Mouse (Mus musculus) MEL (cell line): ENCODE data around the gene Ube2t. TPM values are rescaled to one million over a fixed set of nuclear protein-coding genes. Genes with fewer than 3 reads are reported as not detected.

Experiments used
- DNase-seq: peaks from one replicate; pipeline ENCODE4 v3.0.0; 2011; ENCODE audit warnings: low read depth, low spot score
- H3K27ac ChIP-seq: 2 replicates; pipeline ENCODE4 v1.5.1; 2012; ENCODE audit warnings: low read depth, mild to moderate bottlenecking, control low read depth, low read length, moderate library complexity; ENCODE audit not compliant: control insufficient read depth
- H3K27me3 ChIP-seq, 2 experiments: fragments of 150-350 bp in 1 of 2; sonication (generic) in 1 of 2; 2 replicates each; pipeline ENCODE4 v1.6.1; 2012; ENCODE audit warnings: low read length in 2 of 2, mild to moderate bottlenecking in 2 of 2, improper control_type of control experiment in 1 of 2, moderate library complexity in 1 of 2; ENCODE audit not compliant: insufficient read depth in 2 of 2, control insufficient read depth in 1 of 2
- H3K36me3 ChIP-seq, 2 experiments: 2 replicates each; pipeline ENCODE4 v1.6.1; 2012 to 2014; ENCODE audit warnings: low read length in 2 of 2, improper control_type of control experiment in 1 of 2, inconsistent platforms in 1 of 2, mild to moderate bottlenecking in 1 of 2; ENCODE audit not compliant: insufficient read depth in 2 of 2, control insufficient read depth in 1 of 2
- H3K4me1 ChIP-seq, 2 experiments: fragments of 150-350 bp in 1 of 2; sonication (generic) in 1 of 2; 2 replicates each; pipeline ENCODE4 v1.6.1; 2012; ENCODE audit warnings: low read length in 2 of 2, improper control_type of control experiment in 1 of 2, mild to moderate bottlenecking in 1 of 2; ENCODE audit not compliant: insufficient read depth in 2 of 2, control insufficient read depth in 1 of 2
- H3K4me3 ChIP-seq, 2 experiments: fragments of 150-350 bp in 1 of 2; sonication (generic) in 1 of 2; 2 replicates each; pipeline ENCODE4 v1.5.1; 2012; ENCODE audit warnings: low read depth in 2 of 2, low read length in 2 of 2, mild to moderate bottlenecking in 2 of 2, moderate library complexity in 2 of 2, control low read depth in 1 of 2, improper control_type of control experiment in 1 of 2; ENCODE audit not compliant: control insufficient read depth in 1 of 2, insufficient read depth in 1 of 2
- H3K79me2 ChIP-seq: 2 replicates; pipeline ENCODE4 v1.6.1; 2012; ENCODE audit warnings: mild to moderate bottlenecking, low read length, moderate library complexity; ENCODE audit not compliant: control insufficient read depth, poor library complexity, insufficient read depth
- H3K9ac ChIP-seq: 2 replicates; pipeline ENCODE4 v1.6.1; 2012; ENCODE audit warnings: low read depth, mild to moderate bottlenecking, control low read depth, low read length, moderate library complexity; ENCODE audit not compliant: control insufficient read depth, poor library complexity, severe bottlenecking
- H3K9me3 ChIP-seq: fragments of 150-350 bp; sonication (generic); replicated peaks from 2 replicates; pipeline ENCODE4 v1.6.1; 2012; ENCODE audit warnings: mild to moderate bottlenecking, low read length, improper control_type of control experiment, moderate library complexity; ENCODE audit not compliant: insufficient read depth
- BHLHE40 ChIP-seq: IDR thresholded peaks from 2 replicates; pipeline ENCODE4 v1.6.1; 2012; ENCODE audit warnings: low read depth, mild to moderate bottlenecking, inconsistent platforms, low read length, improper control_type of control experiment, borderline replicate concordance
- CHD1 ChIP-seq: IDR thresholded peaks from 2 replicates; pipeline ENCODE4 v1.6.1; 2012; ENCODE audit warnings: low read depth, mild to moderate bottlenecking, inconsistent platforms, low read length, improper control_type of control experiment
- E2F4 ChIP-seq: IDR thresholded peaks from 2 replicates; pipeline ENCODE4 v1.6.1; 2011; ENCODE audit warnings: low read depth, low read length, improper control_type of control experiment, borderline replicate concordance
- ELF1 ChIP-seq: IDR thresholded peaks from 2 replicates; pipeline ENCODE4 v1.6.1; 2014; ENCODE audit warnings: low read depth, mild to moderate bottlenecking, inconsistent platforms, low read length, improper control_type of control experiment, moderate library complexity
- EP300 ChIP-seq, 2 experiments: IDR thresholded peaks; 2 replicates each; pipeline ENCODE4 v1.6.1; 2011; ENCODE audit warnings: improper control_type of control experiment in 2 of 2, low read length in 2 of 2, low read depth in 1 of 2, mild to moderate bottlenecking in 1 of 2
- ETS1 ChIP-seq: IDR thresholded peaks from 2 replicates; pipeline ENCODE4 v1.6.1; 2012; ENCODE audit warnings: low read depth, mild to moderate bottlenecking, inconsistent platforms, low read length, improper control_type of control experiment, moderate library complexity
- GATA1 ChIP-seq: IDR thresholded peaks from 2 replicates; pipeline ENCODE4 v1.6.1; 2011; ENCODE audit warnings: low read depth, low read length, improper control_type of control experiment
- HCFC1 ChIP-seq: IDR thresholded peaks from 2 replicates; pipeline ENCODE4 v1.6.1; 2012; ENCODE audit warnings: low read depth, mild to moderate bottlenecking, inconsistent platforms, low read length, improper control_type of control experiment, moderate library complexity
- JUND ChIP-seq: IDR thresholded peaks from 2 replicates; pipeline ENCODE4 v1.6.1; 2011; ENCODE audit warnings: low read depth, mild to moderate bottlenecking, improper control_type of control experiment, low read length
- KAT2A ChIP-seq: conservative IDR thresholded peaks from 2 replicates; pipeline ENCODE4 v1.6.1; 2012; ENCODE audit warnings: low read depth, low read length, improper control_type of control experiment, inconsistent platforms
- MAX ChIP-seq: IDR thresholded peaks from 2 replicates; pipeline ENCODE4 v1.6.1; 2011; ENCODE audit warnings: low read length, improper control_type of control experiment
- MAZ ChIP-seq: IDR thresholded peaks from 2 replicates; pipeline ENCODE4 v1.6.1; 2012; ENCODE audit warnings: low read depth, mild to moderate bottlenecking, inconsistent platforms, low read length, improper control_type of control experiment
- MYB ChIP-seq: IDR thresholded peaks from 2 replicates; pipeline ENCODE4 v1.6.1; 2011; ENCODE audit warnings: mild to moderate bottlenecking, low read depth, low read length, improper control_type of control experiment
- MYC ChIP-seq: IDR thresholded peaks from 2 replicates; pipeline ENCODE4 v1.6.1; 2011; ENCODE audit warnings: low read depth, mild to moderate bottlenecking, low read length, improper control_type of control experiment, moderate library complexity
- NELFE ChIP-seq: IDR thresholded peaks from 2 replicates; pipeline ENCODE4 v1.6.1; 2011; ENCODE audit warnings: low read depth, low read length, improper control_type of control experiment
- NRF1 ChIP-seq: IDR thresholded peaks from 2 replicates; pipeline ENCODE4 v1.6.1; 2014; ENCODE audit warnings: low read depth, mild to moderate bottlenecking, inconsistent platforms, low read length, improper control_type of control experiment, moderate library complexity; ENCODE audit not compliant: poor library complexity, insufficient read depth, severe bottlenecking
- POLR2A ChIP-seq, 2 experiments: IDR thresholded peaks; 2 replicates each; pipeline ENCODE4 v1.6.1; 2011 to 2012; ENCODE audit warnings: low read length in 2 of 2, mild to moderate bottlenecking in 2 of 2, control low read depth in 1 of 2, improper control_type of control experiment in 1 of 2, low read depth in 1 of 2, moderate library complexity in 1 of 2; ENCODE audit not compliant: control insufficient read depth in 1 of 2, insufficient read depth in 1 of 2, poor library complexity in 1 of 2
- POLR2AphosphoS2 ChIP-seq: IDR thresholded peaks from 2 replicates; pipeline ENCODE4 v1.6.1; 2011; ENCODE audit warnings: low read length, improper control_type of control experiment
- POLR2AphosphoS5 ChIP-seq: IDR thresholded peaks from 2 replicates; pipeline ENCODE4 v1.6.1; 2012; ENCODE audit warnings: low read depth, borderline replicate concordance, mild to moderate bottlenecking, inconsistent platforms, low read length, moderate library complexity, mixed read lengths
- RAD21 ChIP-seq: IDR thresholded peaks from 2 replicates; pipeline ENCODE4 v1.6.1; 2011; ENCODE audit warnings: mild to moderate bottlenecking, low read depth, low read length, improper control_type of control experiment
- SIN3A ChIP-seq: IDR thresholded peaks from 2 replicates; pipeline ENCODE4 v1.6.1; 2012; ENCODE audit warnings: low read length, improper control_type of control experiment, inconsistent platforms
- TAL1 ChIP-seq: IDR thresholded peaks from 2 replicates; pipeline ENCODE4 v1.6.1; 2012; ENCODE audit warnings: mild to moderate bottlenecking, inconsistent platforms, low read length, moderate library complexity, mixed read lengths
- TBP ChIP-seq: IDR thresholded peaks from 2 replicates; pipeline ENCODE4 v1.8.0; 2011; ENCODE audit warnings: low read depth, low read length, improper control_type of control experiment
- TCF12 ChIP-seq: IDR thresholded peaks from 2 replicates; pipeline ENCODE4 v1.6.1; 2014; ENCODE audit warnings: low read depth, mild to moderate bottlenecking, inconsistent platforms, low read length, improper control_type of control experiment, moderate library complexity
- UBTF ChIP-seq: IDR thresholded peaks from 2 replicates; pipeline ENCODE4 v1.6.1; 2012; ENCODE audit warnings: low read depth, mild to moderate bottlenecking, inconsistent platforms, low read length, improper control_type of control experiment, moderate library complexity, borderline replicate concordance; ENCODE audit not compliant: insufficient read depth
- USF1 ChIP-seq: IDR thresholded peaks from 2 replicates; pipeline ENCODE4 v1.6.1; 2014; ENCODE audit warnings: low read depth, mild to moderate bottlenecking, inconsistent platforms, low read length, improper control_type of control experiment, moderate library complexity
- ZKSCAN1 ChIP-seq: IDR thresholded peaks from 2 replicates; pipeline ENCODE4 v1.6.1; 2012; ENCODE audit warnings: low read depth, mild to moderate bottlenecking, inconsistent platforms, low read length, improper control_type of control experiment, moderate library complexity
- ZMIZ1 ChIP-seq: IDR thresholded peaks from 2 replicates; pipeline ENCODE4 v1.6.1; 2012; ENCODE audit warnings: low read depth, mild to moderate bottlenecking, inconsistent platforms, low read length, improper control_type of control experiment, moderate library complexity
- ZNF384 ChIP-seq: IDR thresholded peaks from 2 replicates; pipeline ENCODE4 v1.6.1; 2012; ENCODE audit warnings: low read depth, mild to moderate bottlenecking, inconsistent platforms, low read length, improper control_type of control experiment
- polyA plus RNA-seq, 2 experiments: library from polyadenylated mRNA; stranded (reverse) in 1 of 2; unstranded in 1 of 2; fragments of >175 nt in 1 of 2; fragments of >200 nt in 1 of 2; gene quantifications; 2 replicates each; pipeline versions ENCODE4 v1.2.1 to v1.2.4; 2012; ENCODE audit warnings: low replicate concordance in 2 of 2, low read depth in 1 of 2; ENCODE audit not compliant: insufficient read length in 2 of 2, insufficient read depth in 1 of 2, missing spikeins in 1 of 2
- total RNA-seq: library from RNA; depleted of rRNA; stranded (reverse); fragments of 300-350 nt; gene quantifications from 2 replicates; pipeline ENCODE4 v1.2.3, GENCODE M21; 2012

Gene Ube2t
- total and polyA plus RNA-seq, 3 experiments: 14.4 to 23.1 TPM; not detected in 1

DNA sequence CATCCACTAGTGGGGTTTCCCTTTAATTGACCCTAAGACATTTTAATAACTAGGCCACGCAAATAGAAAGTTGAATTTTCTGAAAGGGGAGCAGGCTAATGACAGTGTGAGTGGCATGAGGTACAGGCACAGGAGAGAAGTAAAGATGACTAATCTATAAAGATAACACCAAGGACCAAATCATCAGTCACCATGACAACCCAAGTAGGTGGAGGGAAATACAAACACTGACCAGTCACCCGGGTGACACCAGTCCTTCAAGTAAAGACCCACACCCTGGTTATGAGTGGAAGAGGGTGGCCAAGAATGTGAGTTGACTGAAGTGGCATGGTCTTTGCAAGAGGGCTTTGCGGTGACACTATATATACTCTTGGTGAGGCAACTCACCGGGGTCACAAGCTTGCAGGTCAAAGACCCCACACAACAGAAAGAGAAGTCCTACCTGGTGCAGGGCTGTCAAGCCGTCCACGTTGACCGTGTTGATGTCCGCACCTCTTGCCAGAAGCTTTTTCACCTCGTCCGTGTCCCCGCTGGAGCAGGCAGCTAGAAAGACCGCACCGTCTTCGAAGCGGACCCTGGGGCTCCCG is 7.2 kb upstream of the Ube2t start:
- Histone ChIP-seq H3K27ac (no peak overlapping the region), H3K9ac (peak overlapping the region; percentile 87), H3K4me1 (peaks cover 0 to 5% of the 10 kb centered on the region in 2 experiments; a peak in 2 of 4 replicates), H3K36me3 (peaks cover 0 to 10% of the 10 kb centered on the region in 2 experiments; a peak in 2 of 4 replicates), H3K79me2 (peaks cover 1% of the 10 kb centered on the region; the same call in 1 of the 2 replicates), H3K9me3 (no peaks in the 10 kb centered on the region), H3K4me3 (peak overlapping the region; percentile 72 to 87), H3K27me3 (no peaks in the 10 kb centered on the region)
- TF ChIP-seq MAX (no peak), JUND (no peak), SIN3A (no peak), ELF1 (no peak), EP300 (IDR thresholded peaks at IDR 0.05; ENCODE audit: low read depth in 1 of 2, low read length in 2 of 2) (no peak), ZKSCAN1 (no peak), NRF1 (no peak), MYB (no peak), POLR2AphosphoS2 (no peak), ETS1 (no peak), MAZ (no peak), KAT2A (no peak), UBTF (no peak), GATA1 (no peak), BHLHE40 (no peak), HCFC1 (no peak), CHD1 (no peak), E2F4 (no peak)
- DNase-seq: no peak

DNA sequence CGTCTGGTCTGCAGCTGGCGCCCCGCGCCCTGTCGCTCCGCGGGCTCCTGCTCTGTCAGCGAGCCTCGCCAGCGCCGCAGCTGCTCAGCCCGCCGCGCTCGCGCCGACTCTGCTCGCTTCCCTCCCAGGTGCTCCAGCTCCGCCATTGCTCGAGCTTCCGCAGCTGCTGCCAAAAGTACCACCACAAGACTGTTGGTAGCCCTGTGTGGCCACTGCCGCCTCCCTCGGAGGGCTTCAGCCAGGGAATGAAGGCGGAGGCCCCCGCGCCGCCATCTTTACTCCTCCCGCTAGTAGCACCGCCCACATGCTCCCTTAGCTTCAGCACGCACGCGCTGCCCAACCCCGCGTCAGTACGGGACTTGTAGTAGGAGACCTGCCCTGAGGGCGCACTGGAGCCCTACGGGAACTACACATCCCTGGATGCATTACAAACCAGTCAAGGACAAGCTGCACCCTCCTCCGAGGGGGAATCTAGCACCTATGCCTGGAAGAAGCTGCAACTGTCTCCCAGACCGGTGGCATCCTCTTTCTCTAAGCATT is 6.7 kb upstream of the Ube2t start, which contains the start of gene Ppp1r12b:
Gene Ppp1r12b (minus strand): TSS at position 306 of the 540 bp plus-strand sequence.
- peaks cover 0 to 5% of the 10 kb centered on the region in 2 experiments; a peak in 2 of 4 replicates for H3K4me1 ChIP-seq
- peak within 1 kb of the TSS; percentile 46 for H3K27ac ChIP-seq
- peaks cover 1% of the 10 kb centered on the region; the same call in 1 of the 2 replicates for H3K79me2 ChIP-seq
- H3K36me3 ChIP-seq: peaks cover 0 to 10% of the 10 kb centered on the region in 2 experiments; a peak in 2 of 4 replicates
- H3K4me3 ChIP-seq: peak within 1 kb of the TSS; percentile 72 to 87
- DNase-seq: peak; percentile 98
- H3K27me3 ChIP-seq: no peaks in the 10 kb centered on the region
- no peaks in the 10 kb centered on the region for H3K9me3 ChIP-seq
- H3K9ac ChIP-seq: peak within 1 kb of the TSS; percentile 87
- peak; percentile 76 for TF ChIP-seq SIN3A
- TF ChIP-seq MYC: 0 out of 2 replicates have a peak, but pooled peaks have one; percentile 22
- no peak for TF ChIP-seq ETS1
- no peak for TF ChIP-seq POLR2AphosphoS5
- TF ChIP-seq POLR2A (IDR thresholded peaks at IDR 0.05; ENCODE audit: control insufficient read depth in 1 of 2, insufficient read depth in 1 of 2, low read depth in 1 of 2, low read length in 2 of 2, poor library complexity in 1 of 2): peak; percentile 83 to 87
- peak; percentile 35; the same call in 1 of the 2 replicates for TF ChIP-seq USF1
- TF ChIP-seq TAL1: no peak
- no peak for TF ChIP-seq ZNF384
- TF ChIP-seq JUND: no peak
- peak; percentile 88 for TF ChIP-seq NRF1
- TF ChIP-seq TBP: peak; percentile 80
- TF ChIP-seq RAD21: no peak
- TF ChIP-seq HCFC1: peak; percentile 98
- peak; percentile 67; the same call in 1 of the 2 replicates for TF ChIP-seq TCF12
- no peak for TF ChIP-seq ZMIZ1
- TF ChIP-seq POLR2AphosphoS2: peak; percentile 60; the same call in 1 of the 2 replicates
- TF ChIP-seq NELFE: peak; percentile 56
- TF ChIP-seq MAZ: peak; percentile 79; the same call in 1 of the 2 replicates
- TF ChIP-seq KAT2A: peak; percentile 97
